Mouse (Mus musculus) myocyte (in vitro differentiated cells): ENCODE measurements at regions not wholly inside any gene's neighbourhood (a gene's known extent, or its start where the extent isn't known, plus 50 kb on each side); places are given as distances from the start of the nearest gene placed in this dataset.

Experiments
- E2F4 ChIP-seq: IDR thresholded peaks from one replicate; pipeline ENCODE4 v1.6.1; 2011; ENCODE audit warnings: mild to moderate bottlenecking, control low read depth, moderate library complexity; ENCODE audit not compliant: insufficient read depth
- POLR2A ChIP-seq: IDR thresholded peaks from one replicate; pipeline ENCODE4 v1.6.1; 2011; ENCODE audit warnings: low read depth, mild to moderate bottlenecking, control low read depth, moderate library complexity; ENCODE audit not compliant: insufficient read length

GRCm38 (mm10) chr13:11024441-11024840, 663.8 kb upstream of the Chrm3 start:
- no peak for TF ChIP-seq E2F4
- TF ChIP-seq POLR2A = no peak
